Mouse (Mus musculus) liver, embryonic 15.5 days (tissue): ENCODE measurements at regions not wholly inside any gene's neighbourhood (a gene's known extent, or its start where the extent isn't known, plus 50 kb on each side); places are given as distances from the start of the nearest gene placed in this dataset.

Experiments used
- ATAC-seq: fragments of 200-750 bp; cut with Nextera tagmentation; 2 replicates; pipeline ENCODE4 v1.8.0; 2017; ENCODE audit warnings: moderate number of reproducible peaks, mild to moderate bottlenecking, moderate library complexity; ENCODE audit not compliant: insufficient read depth
- H3K27ac ChIP-seq: fragments of 300-500 bp; sonication (generic); replicated peaks from 2 replicates; pipeline ENCODE4 v1.5.1; 2015; ENCODE audit warnings: mild to moderate bottlenecking, inconsistent platforms
- H3K27me3 ChIP-seq: fragments of 300-500 bp; sonication (generic); 2 replicates; pipeline ENCODE4 v1.6.1; 2015; ENCODE audit warnings: mild to moderate bottlenecking, inconsistent platforms
- H3K36me3 ChIP-seq: fragments of 300-500 bp; sonication (generic); replicated peaks from 2 replicates; pipeline ENCODE4 v1.6.1; 2015; ENCODE audit warnings: moderate library complexity, mild to moderate bottlenecking, inconsistent platforms
- H3K4me1 ChIP-seq: fragments of 300-500 bp; sonication (generic); replicated peaks from 2 replicates; pipeline ENCODE4 v1.6.1; 2015; ENCODE audit warnings: inconsistent platforms
- H3K4me2 ChIP-seq: fragments of 300-500 bp; sonication (generic); 2 replicates; pipeline ENCODE4 v1.6.1; 2015; ENCODE audit warnings: moderate library complexity, mild to moderate bottlenecking, inconsistent platforms
- H3K4me3 ChIP-seq: fragments of 300-500 bp; sonication (generic); replicated peaks from 2 replicates; pipeline ENCODE4 v1.5.1; 2015; ENCODE audit warnings: mild to moderate bottlenecking, inconsistent platforms
- H3K9ac ChIP-seq: fragments of 300-500 bp; sonication (generic); 2 replicates; pipeline ENCODE4 v1.6.1; 2015; ENCODE audit warnings: moderate library complexity, mild to moderate bottlenecking, inconsistent platforms
- H3K9me3 ChIP-seq: fragments of 300-500 bp; sonication (generic); replicated peaks from 2 replicates; pipeline ENCODE4 v1.6.1; 2016; ENCODE audit warnings: inconsistent platforms
- WGBS: fragments of 180-500 bp; shearing (Covaris S2); methylation state at CpG from one replicate; pipeline ENCODE4 v1.1.7; 2015; ENCODE audit warnings: mixed read lengths; ENCODE audit not compliant: insufficient replicate concordance; 5-methylcytosine and 5-hydroxymethylcytosine counted together

DNA sequence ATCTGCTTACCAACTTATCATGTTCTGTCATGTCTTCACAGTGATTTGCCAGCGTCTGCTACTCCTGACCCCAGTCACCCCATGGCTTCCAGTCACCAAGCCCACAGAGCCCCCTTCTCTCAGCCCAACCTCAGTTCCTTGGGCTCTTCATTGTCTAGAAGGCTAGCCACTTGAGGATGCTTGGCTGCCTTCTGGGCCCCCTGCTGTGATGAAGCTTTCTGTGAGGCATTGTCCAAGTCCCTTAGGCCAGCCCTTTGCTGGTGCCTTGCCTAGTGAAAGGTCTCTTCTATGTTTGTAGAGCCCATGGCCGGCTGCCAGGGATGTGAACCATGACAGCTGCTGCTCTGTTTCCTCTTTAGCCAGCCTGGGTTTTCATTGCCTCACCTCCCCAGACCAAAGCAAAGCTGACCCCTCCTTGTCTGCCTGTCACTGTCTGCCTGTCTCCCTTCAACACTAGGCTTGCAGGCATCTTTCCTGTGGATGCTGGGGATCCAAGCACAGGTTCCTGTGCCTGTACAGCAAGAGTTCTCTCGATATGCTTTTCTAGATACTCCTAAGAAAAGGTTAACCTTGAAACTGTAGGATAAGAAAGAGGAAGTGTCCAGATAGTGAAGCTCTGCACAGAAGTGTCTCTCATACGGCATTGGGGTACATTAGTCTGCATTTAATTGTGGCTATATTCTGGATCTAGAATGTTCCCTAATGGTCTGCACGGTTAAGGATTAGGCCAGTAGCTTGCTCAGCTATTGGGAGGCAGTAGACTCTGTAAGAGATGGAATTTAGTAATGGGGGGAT is 149.5 kb downstream of the Qrsl1 start:
- Histone ChIP-seq H3K9me3 (no peaks in the 10 kb centered on the region), H3K4me3 (no peak overlapping the region), H3K9ac (no peak overlapping the region), H3K27me3 (no peaks in the 10 kb centered on the region), H3K27ac (peak overlapping the region; percentile 55; the same call in 1 of the 2 replicates), H3K4me1 (peaks cover 14% of the 10 kb centered on the region), H3K36me3 (no peaks in the 10 kb centered on the region), H3K4me2 (no peak overlapping the region)
- peak; percentile 37; the same call in 1 of the 2 replicates for ATAC-seq
- WGBS, result 26% methylated on average over 5 of the region's 5 CpGs

DNA sequence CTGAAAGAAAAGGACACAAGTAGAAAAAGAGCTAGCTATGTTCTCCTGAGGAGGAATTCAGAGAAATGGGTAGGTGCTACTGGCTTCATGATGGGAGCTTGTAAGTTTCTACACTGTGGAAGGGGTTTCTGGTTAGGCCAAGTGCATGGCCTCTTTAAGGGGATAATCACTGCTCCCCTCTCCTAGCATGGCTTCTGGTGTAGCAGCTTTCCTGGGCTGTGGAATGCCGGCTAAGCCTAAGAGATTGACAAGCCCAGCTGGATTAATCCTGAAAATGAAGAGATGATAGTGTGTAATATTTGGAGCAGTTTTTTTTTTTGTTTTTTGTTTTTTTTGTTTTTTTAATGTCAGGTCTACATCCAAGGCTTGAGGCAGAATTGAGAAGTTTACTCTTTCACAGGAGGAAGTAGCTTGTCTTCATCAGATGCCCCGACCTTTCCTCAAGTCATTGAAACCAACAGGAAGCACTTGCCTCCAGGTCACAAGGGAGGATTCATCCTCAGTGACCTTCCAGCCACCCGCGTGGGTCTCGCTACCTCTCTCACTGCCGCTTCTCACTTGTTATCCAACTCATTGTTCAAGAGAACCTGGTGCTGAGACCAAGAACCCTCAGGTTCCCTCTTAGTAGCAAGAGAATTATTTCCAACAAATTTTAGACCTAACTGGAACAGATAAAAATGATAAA is 144.5 kb downstream of the Qrsl1 start:
- H3K4me3 ChIP-seq, result no peak overlapping the region
- 40% methylated on average over 6 of the region's 6 CpGs for WGBS
- ATAC-seq, result no peak

DNA sequence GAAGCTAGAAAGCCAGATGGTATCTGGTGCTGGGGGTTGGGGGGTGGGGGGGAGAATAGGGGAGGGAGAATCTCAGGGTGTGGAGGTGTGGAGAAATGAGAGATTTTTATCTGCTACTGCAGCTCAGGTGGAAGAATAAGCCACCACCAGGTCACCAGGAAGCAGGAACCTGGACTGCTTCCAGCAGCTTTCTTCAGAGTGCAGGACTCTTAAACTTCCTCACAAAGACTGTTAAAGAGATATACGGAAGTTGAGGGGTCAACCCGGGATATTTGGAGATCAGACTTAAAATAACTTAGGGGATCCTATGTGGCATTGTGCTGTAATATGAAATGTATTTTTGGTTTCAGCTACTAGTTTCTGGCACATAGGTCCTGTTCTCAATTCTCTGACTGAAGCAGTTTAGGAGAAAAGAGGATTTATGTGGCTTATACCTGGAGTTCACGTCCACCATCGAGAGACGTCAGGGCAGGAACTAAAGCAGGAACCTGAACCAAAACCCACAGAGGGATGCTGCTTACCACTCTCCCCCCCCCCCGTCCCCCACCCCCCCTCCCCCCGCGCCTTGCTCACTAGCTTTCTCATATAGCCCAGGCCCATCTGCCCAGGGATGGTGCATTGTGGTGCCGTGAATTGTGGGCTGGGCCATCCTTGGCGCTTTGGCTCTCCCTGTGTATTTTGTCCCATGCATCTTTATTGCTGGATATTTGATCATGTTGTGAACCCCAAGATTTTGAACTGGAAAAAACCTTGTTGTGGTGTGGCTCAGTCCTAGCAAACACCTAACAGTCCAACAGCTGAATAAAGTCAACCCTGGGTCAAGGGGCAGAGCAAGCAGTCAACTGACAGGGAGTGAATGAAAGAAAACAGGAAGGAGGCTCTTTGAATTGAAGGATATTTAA is 143.2 kb downstream of the Qrsl1 start:
- no peak for ATAC-seq
- Histone ChIP-seq H3K27me3 (no peaks in the 10 kb centered on the region), H3K9me3 (no peaks in the 10 kb centered on the region), H3K27ac (no peak overlapping the region), H3K9ac (0 out of 2 replicates have a peak overlapping the region, but pooled peaks have one; percentile 11), H3K36me3 (no peaks in the 10 kb centered on the region), H3K4me1 (peaks cover 31% of the 10 kb centered on the region), H3K4me2 (no peak overlapping the region), H3K4me3 (no peak overlapping the region)
- WGBS, result 36% methylated on average over 10 of the region's 10 CpGs

More for the DNA sequence above, 144.5 kb downstream of the Qrsl1 start:
- Histone ChIP-seq H3K9ac (no peak overlapping the region), H3K4me1 (peaks cover 30% of the 10 kb centered on the region), H3K9me3 (no peaks in the 10 kb centered on the region), H3K27me3 (no peaks in the 10 kb centered on the region), H3K36me3 (no peaks in the 10 kb centered on the region), H3K27ac (no peak overlapping the region), H3K4me2 (no peak overlapping the region)

DNA sequence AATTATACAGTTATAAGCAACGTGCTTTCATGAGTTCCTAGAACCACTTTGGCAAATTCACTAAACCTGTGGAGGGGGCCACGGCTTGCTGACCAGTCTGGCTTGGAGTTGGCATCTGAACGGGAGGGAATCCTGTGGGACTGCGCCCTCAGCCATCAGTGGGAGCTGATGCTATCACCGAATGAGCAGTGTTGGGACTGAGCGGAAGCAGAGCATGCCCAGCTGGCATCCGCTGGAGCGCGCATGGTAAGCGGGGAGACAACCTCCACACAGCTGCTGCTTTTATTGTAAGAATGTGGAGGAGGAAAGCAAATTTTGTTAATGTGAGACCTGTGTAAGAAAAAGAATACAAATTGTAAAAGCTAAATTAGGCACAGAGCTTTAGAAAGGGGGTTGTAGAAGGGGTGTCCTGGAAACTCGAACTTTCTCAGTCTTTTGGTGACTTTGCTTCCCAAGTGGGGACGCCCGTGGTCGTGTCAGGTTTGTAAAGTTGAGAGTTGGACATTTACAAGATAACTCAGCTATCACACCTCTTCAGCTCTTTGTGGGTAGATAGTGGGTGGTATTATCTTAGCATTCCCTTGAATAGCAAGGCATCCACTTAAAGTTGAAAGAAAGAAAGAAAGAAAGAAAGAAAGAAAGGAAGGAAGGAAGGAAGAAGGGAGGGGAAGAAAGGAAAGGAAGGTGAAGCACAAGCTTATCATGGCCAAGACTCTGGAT is 142.2 kb downstream of the Qrsl1 start:
- no peak overlapping the region for H3K4me2 ChIP-seq
- no peaks in the 10 kb centered on the region for H3K27me3 ChIP-seq
- H3K4me3 ChIP-seq, result no peak overlapping the region
- WGBS, result 63% methylated on average over 14 of the region's 14 CpGs
- no peaks in the 10 kb centered on the region for H3K9me3 ChIP-seq
- no peaks in the 10 kb centered on the region for H3K36me3 ChIP-seq
- H3K27ac ChIP-seq, result no peak overlapping the region
- no peak for ATAC-seq
- H3K4me1 ChIP-seq, result peaks cover 32% of the 10 kb centered on the region
- no peak overlapping the region for H3K9ac ChIP-seq

DNA sequence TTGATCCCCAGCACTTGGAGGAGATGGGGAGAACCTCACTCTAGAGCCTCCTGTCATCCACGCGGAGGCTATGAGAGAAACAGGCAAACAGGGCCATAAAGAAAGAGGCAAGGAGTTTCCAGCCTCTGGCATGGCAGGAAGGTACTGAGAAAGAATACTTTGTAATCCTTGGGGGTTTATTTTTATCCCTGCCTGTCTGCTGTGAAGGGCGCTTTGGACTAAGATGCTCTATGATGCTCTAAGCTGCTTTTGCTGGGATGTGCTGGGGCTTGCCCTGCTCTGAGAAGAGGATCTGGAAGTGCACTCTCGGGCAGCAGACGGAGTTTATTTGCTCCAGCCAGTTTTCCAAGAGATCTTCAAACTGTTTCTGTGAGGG is 141.7 kb downstream of the Qrsl1 start:
- 72% methylated on average over 5 of the region's 5 CpGs for WGBS
- ATAC-seq, result no peak
- Histone ChIP-seq H3K36me3 (no peaks in the 10 kb centered on the region), H3K27ac (no peak overlapping the region), H3K4me1 (peaks cover 37% of the 10 kb centered on the region), H3K27me3 (no peaks in the 10 kb centered on the region), H3K4me2 (no peak overlapping the region), H3K9me3 (no peaks in the 10 kb centered on the region), H3K9ac (no peak overlapping the region), H3K4me3 (no peak overlapping the region)

DNA sequence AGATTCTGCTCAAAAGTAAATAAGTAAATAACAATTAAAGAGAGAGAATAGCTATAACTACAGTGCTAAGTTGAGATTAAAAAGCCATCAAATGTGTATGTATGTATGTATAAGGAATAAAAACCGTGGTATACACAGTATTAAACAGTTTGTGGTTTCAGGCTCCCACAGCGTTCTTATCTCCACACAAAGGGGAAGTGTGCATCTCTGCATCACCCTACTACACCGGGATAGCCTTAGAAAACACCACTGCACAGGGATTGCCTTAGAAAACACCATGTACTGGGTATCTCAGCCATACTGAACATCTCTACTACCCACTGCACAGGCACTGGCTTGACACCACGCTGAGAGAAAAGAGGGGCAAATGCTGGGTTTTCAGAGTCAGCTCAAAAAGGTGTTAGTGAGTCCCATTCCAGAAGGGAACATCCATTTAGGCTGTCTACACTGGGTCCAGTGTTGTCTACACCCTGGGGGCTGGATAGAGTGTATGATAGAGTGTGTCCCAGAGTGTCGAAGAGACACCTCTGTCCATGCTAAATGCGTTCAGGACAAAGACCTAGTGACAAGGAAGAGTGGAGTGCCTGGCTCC is 139.5 kb downstream of the Qrsl1 start:
- Histone ChIP-seq H3K27ac (no peak overlapping the region), H3K27me3 (no peaks in the 10 kb centered on the region), H3K36me3 (no peaks in the 10 kb centered on the region), H3K4me3 (no peak overlapping the region), H3K9me3 (no peaks in the 10 kb centered on the region), H3K4me1 (peaks cover 53% of the 10 kb centered on the region), H3K9ac (no peak overlapping the region), H3K4me2 (no peak overlapping the region)
- 34% methylated on average over 6 of the region's 6 CpGs for WGBS
- no peak for ATAC-seq

DNA sequence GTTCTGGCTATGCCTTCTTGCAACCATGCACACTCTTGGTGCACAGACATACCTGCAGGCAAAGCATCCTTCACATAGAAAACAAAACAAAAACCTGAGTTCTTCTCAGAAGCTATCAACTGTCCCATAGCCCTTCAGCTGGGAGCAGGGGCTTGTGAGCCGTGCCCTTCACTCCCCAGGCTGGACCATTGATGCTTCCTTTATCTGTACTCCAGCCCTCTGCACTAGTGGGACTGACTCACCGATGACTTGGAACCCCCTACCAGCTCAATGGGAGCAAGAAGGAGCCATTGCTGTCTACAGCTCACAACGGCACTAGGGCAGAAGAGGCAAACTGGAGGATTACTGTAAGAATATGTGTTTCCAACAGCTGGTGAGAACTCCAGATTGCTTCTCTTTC is 137.0 kb downstream of the Qrsl1 start:
- WGBS, result 53% methylated on average over 3 of the region's 3 CpGs

DNA sequence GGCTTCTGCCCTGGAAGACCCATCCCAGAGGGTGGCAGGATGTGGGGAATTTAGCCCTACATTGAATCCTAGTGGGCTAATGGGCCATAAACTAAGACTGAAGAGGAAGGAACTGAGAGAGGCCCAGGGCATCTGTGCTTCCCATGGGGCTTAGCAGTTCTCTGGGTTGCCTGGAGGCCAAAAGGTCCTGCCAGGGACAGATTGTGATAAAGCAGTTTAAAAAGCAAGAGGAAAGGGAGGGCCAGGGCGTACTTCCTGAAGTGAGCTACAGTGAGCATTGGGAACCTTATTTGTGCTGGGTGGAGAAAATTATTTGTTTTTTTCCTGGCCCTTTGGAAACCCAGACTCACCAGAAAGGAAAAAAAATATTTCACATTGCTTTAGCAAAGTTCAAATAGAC is 136.3 kb downstream of the Qrsl1 start:
- peak; percentile 92 for ATAC-seq
- H3K9ac ChIP-seq, result 0 out of 2 replicates have a peak overlapping the region, but pooled peaks have one; percentile 12
- no peaks in the 10 kb centered on the region for H3K36me3 ChIP-seq
- peak overlapping the region; percentile 77 for H3K27ac ChIP-seq
- WGBS, result 30% methylated on average over 1 of the region's 1 CpGs
- peaks cover 29% of the 10 kb centered on the region for H3K4me1 ChIP-seq
- H3K4me2 ChIP-seq, result peak overlapping the region; percentile 33
- no peaks in the 10 kb centered on the region for H3K27me3 ChIP-seq
- H3K9me3 ChIP-seq, result no peaks in the 10 kb centered on the region
- H3K4me3 ChIP-seq, result no peak overlapping the region

More for the DNA sequence above, 137.0 kb downstream of the Qrsl1 start:
- Histone ChIP-seq H3K36me3 (no peaks in the 10 kb centered on the region), H3K9me3 (no peaks in the 10 kb centered on the region), H3K9ac (no peak overlapping the region), H3K4me3 (no peak overlapping the region), H3K27me3 (no peaks in the 10 kb centered on the region), H3K4me1 (peaks cover 35% of the 10 kb centered on the region), H3K4me2 (no peak overlapping the region), H3K27ac (peak overlapping the region; percentile 77)
- no peak for ATAC-seq

DNA sequence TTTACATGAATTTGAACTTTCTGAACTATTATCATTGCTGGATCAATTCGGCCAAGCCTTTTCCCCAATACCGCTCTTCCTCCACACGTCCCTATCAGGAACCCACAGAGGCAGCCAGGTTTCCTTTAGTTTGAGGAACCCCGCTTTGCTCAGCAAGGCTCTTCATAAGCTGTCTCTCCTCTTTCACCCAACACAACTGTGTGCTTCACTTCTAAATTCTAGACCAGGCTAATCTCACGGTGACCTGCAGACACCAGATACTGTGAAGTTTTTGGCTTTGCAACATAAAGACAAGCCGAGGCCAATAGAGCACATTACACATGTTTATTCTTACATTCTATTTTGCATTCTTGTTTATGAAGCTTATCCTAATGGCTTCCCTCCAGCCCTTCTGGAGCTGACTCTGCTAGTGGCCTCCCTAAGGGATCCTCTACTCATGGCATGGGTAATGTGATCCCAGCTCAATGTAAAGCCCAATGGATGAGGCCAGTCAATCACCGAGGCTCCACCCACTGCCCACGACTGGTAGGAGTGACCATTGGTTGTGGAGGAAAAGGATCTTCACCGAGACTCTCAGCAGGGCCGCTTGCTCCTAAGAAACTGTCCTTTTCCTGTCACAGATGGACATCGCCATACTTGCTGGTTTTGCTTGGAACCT is 135.6 kb downstream of the Qrsl1 start:
- peak; percentile 79 for ATAC-seq

More for the DNA sequence above, 135.6 kb downstream of the Qrsl1 start:
- Histone ChIP-seq H3K4me2 (peak overlapping the region; percentile 33), H3K4me3 (no peak overlapping the region), H3K27me3 (no peaks in the 10 kb centered on the region), H3K9me3 (no peaks in the 10 kb centered on the region), H3K36me3 (no peaks in the 10 kb centered on the region), H3K4me1 (peaks cover 29% of the 10 kb centered on the region), H3K27ac (peak overlapping the region; percentile 77), H3K9ac (0 out of 2 replicates have a peak overlapping the region, but pooled peaks have one; percentile 12)
- 24% methylated on average over 11 of the region's 11 CpGs for WGBS
